Mouse (Mus musculus): Measurements from ENCODE around the gene Twf1. TPM values are rescaled to one million over a fixed set of nuclear protein-coding genes. Genes with fewer than 3 reads are reported as not detected.

Twf1 gene
- polyA plus RNA-seq, 1 experiment from 2014 or later = 121 TPM

GRCm38 (mm10) chr15:94593586-94593985, 3.9 kb upstream of the Twf1 start:
- no peaks in the 10 kb centered on the region for H3K4me1 ChIP-seq (replicated peaks; ENCODE audit: control insufficient read depth, insufficient read depth, low read length)
- H3K4me2 ChIP-seq (replicated peaks; ENCODE audit: low read depth) = no peak overlapping the region
- no peak overlapping the region for H3K27ac ChIP-seq (ENCODE audit: low read depth, low read length)
- no peak overlapping the region for H3K4me3 ChIP-seq (ENCODE audit: low read depth, low read length)
- WGBS = 51% methylated on average over 1 of the region's 1 CpGs
- no peaks in the 10 kb centered on the region for H3K36me3 ChIP-seq (ENCODE audit: control insufficient read depth, insufficient read depth)
- TF ChIP-seq CTCF (IDR thresholded peaks at IDR 0.05; ENCODE audit: low read depth) = no peak
- no peak overlapping the region for H3K9ac ChIP-seq (ENCODE audit: low read depth, low read length)
- peak; percentile 29 for ATAC-seq
- H3K9me3 ChIP-seq (ENCODE audit: control insufficient read depth) = no peaks in the 10 kb centered on the region
- H3K27me3 ChIP-seq (replicated peaks; ENCODE audit: control insufficient read depth, insufficient read depth, low read length) = no peaks in the 10 kb centered on the region

- Histone ChIP-seq H3K9ac (ENCODE audit: low read depth, low read length) (no peak overlapping the region), H3K36me3 (ENCODE audit: control insufficient read depth, insufficient read depth) (no peaks in the 10 kb centered on the region; the same call in 1 of the 2 replicates), H3K4me1 (replicated peaks; ENCODE audit: control insufficient read depth, insufficient read depth, low read length) (no peaks in the 10 kb centered on the region), H3K9me3 (ENCODE audit: control insufficient read depth) (no peaks in the 10 kb centered on the region), H3K27me3 (replicated peaks; ENCODE audit: control insufficient read depth, insufficient read depth, low read length) (no peaks in the 10 kb centered on the region), H3K27ac (ENCODE audit: low read depth, low read length) (no peak overlapping the region), H3K4me2 (replicated peaks; ENCODE audit: low read depth) (no peak overlapping the region), H3K4me3 (ENCODE audit: low read depth, low read length) (no peak overlapping the region)
- ATAC-seq = no peak
- no peak for TF ChIP-seq CTCF (IDR thresholded peaks at IDR 0.05; ENCODE audit: low read depth)
- WGBS = 46% methylated on average over 4 of the region's 4 CpGs
Measured at GRCm38 (mm10) chr15:94591356-94591755, 1.7 kb upstream of the Twf1 start.

DNA sequence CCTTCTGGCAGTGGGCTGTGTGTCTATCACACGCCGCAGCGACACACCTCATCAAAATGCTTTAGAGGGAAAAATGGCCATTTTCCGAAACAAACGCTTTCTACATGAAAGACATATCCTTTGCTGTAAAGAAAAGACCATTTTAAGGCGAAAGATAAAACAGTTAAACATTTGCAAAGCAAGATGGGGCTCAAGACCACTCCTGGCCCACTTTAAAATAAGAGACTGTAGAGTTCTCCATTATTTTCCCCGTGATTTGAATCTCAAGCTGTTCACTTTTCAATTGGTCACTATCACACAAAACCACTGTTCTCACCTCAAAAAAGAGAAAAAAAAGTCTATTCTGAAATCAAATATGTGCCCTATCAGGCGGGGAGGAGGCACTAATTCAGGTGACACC, 394 bp upstream of the Twf1 start:
- peak; percentile 0; the same call in 1 of the 2 replicates for ATAC-seq
- peaks cover 10% of the 10 kb centered on the region for H3K36me3 ChIP-seq (ENCODE audit: control insufficient read depth, insufficient read depth)
- no peak overlapping the region; the same call in 1 of the 2 replicates for H3K9ac ChIP-seq (ENCODE audit: low read depth, low read length)
- 0 out of 2 replicates have a peak overlapping the region, but pooled peaks have one; percentile 15 for H3K27ac ChIP-seq (ENCODE audit: low read depth, low read length)
- TF ChIP-seq CTCF (IDR thresholded peaks at IDR 0.05; ENCODE audit: low read depth) = no peak
- WGBS = 13% methylated on average over 8 of the region's 8 CpGs
- no peaks in the 10 kb centered on the region for H3K9me3 ChIP-seq (ENCODE audit: control insufficient read depth)
- no peaks in the 10 kb centered on the region for H3K4me1 ChIP-seq (replicated peaks; ENCODE audit: control insufficient read depth, insufficient read depth, low read length)
- peak overlapping the region; percentile 100 for H3K4me3 ChIP-seq (ENCODE audit: low read depth, low read length)
- peak overlapping the region; percentile 60 for H3K4me2 ChIP-seq (replicated peaks; ENCODE audit: low read depth)
- no peaks in the 10 kb centered on the region for H3K27me3 ChIP-seq (replicated peaks; ENCODE audit: control insufficient read depth, insufficient read depth, low read length)

DNA sequence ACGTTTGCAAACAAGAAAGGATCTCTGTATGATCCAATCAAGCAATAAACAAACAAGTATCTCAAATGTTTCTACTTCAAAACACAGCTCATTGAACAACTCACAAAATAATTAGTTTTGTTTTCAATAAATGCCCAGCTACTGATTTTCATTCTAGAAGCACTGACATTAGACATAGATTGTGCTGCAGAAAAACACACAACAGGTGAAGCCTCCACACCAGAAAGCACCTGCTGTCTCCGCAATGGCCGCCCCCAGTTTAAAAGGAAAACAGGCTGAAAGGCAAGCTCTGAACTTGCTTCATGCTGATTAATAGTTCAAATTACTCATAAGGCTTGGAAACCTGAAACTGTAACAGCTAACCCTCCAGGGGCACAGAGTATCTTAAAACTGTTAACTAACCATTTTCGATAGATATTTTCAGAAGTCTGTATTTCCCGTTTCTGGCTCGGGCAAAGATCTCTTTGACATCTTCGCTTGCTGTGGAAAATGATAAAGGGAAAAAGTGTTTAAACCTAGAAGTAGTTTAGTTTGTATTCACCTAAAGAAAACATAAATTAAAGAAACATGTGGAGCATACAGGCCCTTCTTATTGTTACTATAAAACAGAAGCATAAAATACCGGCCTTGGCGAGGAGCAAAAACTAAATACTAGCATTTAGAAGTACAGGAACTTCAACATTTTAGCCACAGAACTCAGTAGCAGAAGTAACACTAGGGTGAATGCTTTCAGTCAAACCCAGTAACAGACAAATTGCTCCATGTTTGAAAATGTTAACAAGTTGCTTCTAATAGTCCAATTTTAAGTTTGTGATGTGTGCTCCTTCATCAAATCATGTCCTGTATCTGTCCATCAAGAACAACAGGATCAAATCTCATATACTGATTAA, 1.6 kb downstream of the Twf1 start:
- TF ChIP-seq CTCF (IDR thresholded peaks at IDR 0.05; ENCODE audit: low read depth) = no peak
- no peaks in the 10 kb centered on the region for H3K9me3 ChIP-seq (ENCODE audit: control insufficient read depth)
- no peak for ATAC-seq
- H3K27ac ChIP-seq (ENCODE audit: low read depth, low read length) = no peak overlapping the region
- H3K4me1 ChIP-seq (replicated peaks; ENCODE audit: control insufficient read depth, insufficient read depth, low read length) = no peaks in the 10 kb centered on the region
- peak overlapping the region; percentile 61 for H3K4me2 ChIP-seq (replicated peaks; ENCODE audit: low read depth)
- H3K9ac ChIP-seq (ENCODE audit: low read depth, low read length) = peak overlapping the region; percentile 22
- H3K27me3 ChIP-seq (replicated peaks; ENCODE audit: control insufficient read depth, insufficient read depth, low read length) = no peaks in the 10 kb centered on the region
- peaks cover 30% of the 10 kb centered on the region for H3K36me3 ChIP-seq (ENCODE audit: control insufficient read depth, insufficient read depth)
- WGBS = 67% methylated on average over 9 of the region's 9 CpGs
- peak overlapping the region; percentile 100 for H3K4me3 ChIP-seq (ENCODE audit: low read depth, low read length)

DNA sequence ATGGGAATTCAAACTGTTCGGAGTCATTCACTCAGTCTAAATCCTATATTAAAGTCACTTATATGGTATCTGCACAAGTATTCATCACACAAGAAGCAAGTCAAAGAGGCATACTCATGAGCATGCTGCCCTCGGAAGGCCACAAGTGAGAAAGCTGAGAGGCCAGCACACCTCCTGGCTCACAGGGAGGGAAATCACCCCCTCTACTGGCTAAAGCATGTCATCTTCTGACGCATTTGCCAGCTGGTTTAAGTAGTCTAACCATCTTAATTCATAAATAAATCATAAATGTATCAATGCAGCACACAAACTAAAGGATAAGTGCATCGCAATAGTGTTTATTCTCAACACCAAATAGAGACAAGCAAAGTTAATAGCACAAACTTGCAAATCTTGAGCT, 5.0 kb downstream of the Twf1 start:
- no peaks in the 10 kb centered on the region for H3K4me1 ChIP-seq (replicated peaks; ENCODE audit: control insufficient read depth, insufficient read depth, low read length)
- no peak overlapping the region for H3K27ac ChIP-seq (ENCODE audit: low read depth, low read length)
- no peak overlapping the region for H3K9ac ChIP-seq (ENCODE audit: low read depth, low read length)
- peaks cover 60% of the 10 kb centered on the region for H3K36me3 ChIP-seq (ENCODE audit: control insufficient read depth, insufficient read depth)
- no peaks in the 10 kb centered on the region for H3K9me3 ChIP-seq (ENCODE audit: control insufficient read depth)
- WGBS = 76% methylated on average over 4 of the region's 4 CpGs
- no peak for ATAC-seq
- no peak overlapping the region for H3K4me3 ChIP-seq (ENCODE audit: low read depth, low read length)
- H3K27me3 ChIP-seq (replicated peaks; ENCODE audit: control insufficient read depth, insufficient read depth, low read length) = no peaks in the 10 kb centered on the region
- peak; percentile 78 for TF ChIP-seq CTCF (IDR thresholded peaks at IDR 0.05; ENCODE audit: low read depth)
- H3K4me2 ChIP-seq (replicated peaks; ENCODE audit: low read depth) = no peak overlapping the region

GRCm38 (mm10) chr15:94583153-94583552, 6.5 kb downstream of the Twf1 start:
- peaks cover 71% of the 10 kb centered on the region for H3K36me3 ChIP-seq (ENCODE audit: control insufficient read depth, insufficient read depth)
- H3K9me3 ChIP-seq (ENCODE audit: control insufficient read depth) = no peaks in the 10 kb centered on the region
- H3K9ac ChIP-seq (ENCODE audit: low read depth, low read length) = no peak overlapping the region
- H3K4me3 ChIP-seq (ENCODE audit: low read depth, low read length) = no peak overlapping the region
- H3K27me3 ChIP-seq (replicated peaks; ENCODE audit: control insufficient read depth, insufficient read depth, low read length) = no peaks in the 10 kb centered on the region
- no peak overlapping the region for H3K27ac ChIP-seq (ENCODE audit: low read depth, low read length)
- ATAC-seq = no peak
- no peak for TF ChIP-seq CTCF (IDR thresholded peaks at IDR 0.05; ENCODE audit: low read depth)
- 75% methylated on average over 10 of the region's 10 CpGs for WGBS
- H3K4me2 ChIP-seq (replicated peaks; ENCODE audit: low read depth) = no peak overlapping the region
- H3K4me1 ChIP-seq (replicated peaks; ENCODE audit: control insufficient read depth, insufficient read depth, low read length) = no peaks in the 10 kb centered on the region

Data from intestine, postnatal 0 days (tissue).